Mouse (Mus musculus): ENCODE data around the gene Tcte3. TPM values are rescaled to one million over a fixed set of nuclear protein-coding genes. Genes with fewer than 3 reads are reported as not detected.

Tcte3 gene
- total and polyA plus RNA-seq, 2 experiments from 2014 or later, result not detected

Other genes starting within 250 kb of the Tcte3 start
- gene Wdr27, start 98.3 kb downstream of the Tcte3 start, total RNA-seq (2014; rRNA removed), result 1.0 and 2.8 TPM in 2 replicates
- 10.0 and 14.6 TPM in 2 replicates for gene Wdr27, start 98.3 kb downstream of the Tcte3 start, polyA plus RNA-seq (2015; fragmentation: Nextera tagmentation; extraction: Ambion mirVana)
- gene 1600012H06Rik, start 98.3 kb downstream of the Tcte3 start, total RNA-seq (2014; rRNA removed), result 15.3 and 16.5 TPM in 2 replicates
- 20.2 and 21.1 TPM in 2 replicates for gene 1600012H06Rik, start 98.3 kb downstream of the Tcte3 start, polyA plus RNA-seq (2015; fragmentation: Nextera tagmentation; extraction: Ambion mirVana)
- gene Phf10, start 80.2 kb downstream of the Tcte3 start, total RNA-seq (2014; rRNA removed), result 48.8 and 49.9 TPM in 2 replicates
- 12.3 and 14.3 TPM in 2 replicates for gene Phf10, start 80.2 kb downstream of the Tcte3 start, polyA plus RNA-seq (2015; fragmentation: Nextera tagmentation; extraction: Ambion mirVana)
- 8.7 and 10.6 TPM in 2 replicates for gene 9030025P20Rik, start 63.0 kb downstream of the Tcte3 start, total RNA-seq (2014; rRNA removed)
- gene 9030025P20Rik, start 63.0 kb downstream of the Tcte3 start, polyA plus RNA-seq (2015; fragmentation: Nextera tagmentation; extraction: Ambion mirVana), result 7.0 and 7.1 TPM in 2 replicates
- 4.1 TPM in 1 of 2 replicates, not detected in the other for gene Gm3417, start 62.7 kb downstream of the Tcte3 start, total RNA-seq (2014; rRNA removed)
- 0.86 and 2.7 TPM in 2 replicates for gene Gm3417, start 62.7 kb downstream of the Tcte3 start, polyA plus RNA-seq (2015; fragmentation: Nextera tagmentation; extraction: Ambion mirVana)
- gene Gm3435, start 31.3 kb downstream of the Tcte3 start, total RNA-seq (2014; rRNA removed), result 4.0 and 4.8 TPM in 2 replicates
- gene Gm3435, start 31.3 kb downstream of the Tcte3 start, polyA plus RNA-seq (2015; fragmentation: Nextera tagmentation; extraction: Ambion mirVana), result 8.7 and 9.1 TPM in 2 replicates
- gene Ermard, start 280 bp downstream of the Tcte3 start, total RNA-seq (2014; rRNA removed), result 38.4 and 45.2 TPM in 2 replicates
- 42.9 and 58.9 TPM in 2 replicates for gene Ermard, start 280 bp downstream of the Tcte3 start, polyA plus RNA-seq (2015; fragmentation: Nextera tagmentation; extraction: Ambion mirVana)
- gene Gm3448, start within 50 bp of the Tcte3 start, total RNA-seq (2014; rRNA removed), result 0.99 and 5.1 TPM in 2 replicates
- gene Gm3448, start within 50 bp of the Tcte3 start, polyA plus RNA-seq (2015; fragmentation: Nextera tagmentation; extraction: Ambion mirVana), result 0.98 and 3.1 TPM in 2 replicates

Data from midbrain, postnatal 0 days (tissue).